Mouse (Mus musculus): ENCODE measurements at regions not wholly inside any gene's neighbourhood (a gene's known extent, or its start where the extent isn't known, plus 50 kb on each side); places are given as distances from the start of the nearest gene placed in this dataset.

GRCm38 (mm10) chr4:98190318-98190717 lies 192.8 kb downstream of the Tm2d1 start:
- no peak for DNase-seq

GRCm38 (mm10) chr4:98189894-98190293 lies 193.2 kb downstream of the Tm2d1 start:
- DNase-seq = no peak

DNA sequence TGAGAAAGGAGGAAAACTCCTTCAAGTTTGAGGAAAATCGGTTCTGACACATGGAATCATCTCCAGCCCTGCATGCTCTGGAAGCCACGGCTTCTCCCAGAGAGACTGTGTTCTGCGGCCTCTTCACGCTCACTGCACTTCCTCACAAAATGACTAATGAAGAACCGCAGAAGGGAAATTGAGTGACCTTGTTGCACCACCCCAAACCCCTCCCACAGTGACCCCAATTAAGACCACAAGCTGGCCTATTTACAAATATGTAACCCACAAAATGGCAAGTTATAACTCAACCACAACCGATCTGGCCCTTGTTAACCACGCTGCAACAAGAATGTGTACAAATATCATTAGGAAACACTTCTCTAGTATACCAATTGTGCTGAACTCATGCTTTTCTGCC lies 194.2 kb downstream of the Tm2d1 start:
- DNase-seq = peak; percentile 11 to 16

GRCm38 (mm10) chr4:98187038-98187437 lies 196.1 kb downstream of the Tm2d1 start:
- DNase-seq = no peak

DNA sequence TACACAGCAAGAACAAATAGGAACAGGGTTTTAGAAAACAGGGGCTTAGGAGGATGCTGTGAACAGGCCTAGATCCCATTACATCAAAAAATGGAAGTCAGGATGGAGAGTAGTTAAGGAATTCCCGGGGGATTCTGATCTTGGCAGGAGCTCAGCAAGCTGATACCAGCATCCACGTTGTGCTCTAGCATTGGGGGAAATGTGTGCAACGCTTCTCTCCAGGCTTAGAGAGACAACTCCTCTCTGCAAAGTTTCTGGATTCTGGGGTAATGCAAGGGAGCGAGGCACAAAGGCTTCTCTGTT lies 201.1 kb downstream of the Tm2d1 start:
- peak; percentile 31 to 55 for DNase-seq

DNA sequence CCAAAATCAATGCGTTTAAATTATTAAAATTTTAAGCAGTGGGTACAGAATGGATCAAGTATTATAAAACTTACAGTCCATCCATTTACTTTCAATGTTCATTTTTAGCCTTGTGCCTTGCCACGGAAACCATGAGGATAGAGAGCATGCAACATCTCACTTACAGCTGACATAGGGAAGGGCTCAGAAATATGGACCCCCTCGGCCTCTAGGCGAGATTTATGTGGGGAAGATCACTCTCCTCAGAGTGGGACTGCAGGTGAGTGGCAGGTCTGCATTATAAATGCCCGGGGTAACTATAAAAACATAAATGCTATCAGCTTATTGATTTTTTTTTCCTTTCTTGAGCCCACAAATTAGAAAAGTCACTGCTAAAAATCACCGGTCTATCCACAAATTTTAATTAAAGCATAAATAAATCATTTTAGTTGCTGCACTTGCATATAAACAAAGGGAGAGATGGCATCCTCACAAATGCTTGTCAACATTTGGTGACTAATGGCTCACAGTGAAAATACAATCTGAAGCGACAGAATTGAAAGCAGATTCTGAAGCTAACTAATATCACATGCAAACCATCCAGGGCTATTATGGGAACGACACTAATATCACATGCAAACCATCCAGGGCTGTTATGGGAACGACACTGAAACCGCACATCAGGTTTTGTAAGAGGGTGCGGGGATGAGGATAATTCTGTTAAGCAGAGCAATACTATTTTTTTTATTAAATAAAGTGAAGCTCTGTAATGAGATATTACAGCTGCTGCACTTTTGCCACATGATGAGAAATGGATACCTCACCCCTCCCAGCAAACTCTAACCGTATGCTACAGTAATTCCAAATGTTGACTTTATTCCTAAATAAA lies 201.7 kb downstream of the Tm2d1 start:
- no peak for DNase-seq

DNA sequence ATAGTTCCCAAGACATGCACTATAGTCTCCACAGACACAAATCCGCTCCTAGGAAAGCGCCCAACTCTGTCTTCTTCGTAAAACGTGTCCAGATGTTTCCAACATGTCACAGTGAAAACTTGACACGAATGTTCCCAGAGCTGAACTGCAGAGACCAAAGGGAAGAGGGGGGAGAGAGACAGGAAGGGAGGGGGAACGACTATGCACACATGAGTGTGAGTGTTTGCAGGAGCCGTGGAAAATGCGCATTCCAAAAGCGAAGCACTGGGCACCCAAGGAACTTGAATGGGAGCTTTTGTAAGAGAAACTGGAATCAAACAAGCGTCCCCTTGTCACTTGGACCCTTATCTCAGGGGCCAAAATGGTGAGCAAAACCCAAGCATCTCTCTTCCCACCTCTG lies 202.8 kb downstream of the Tm2d1 start:
- no peak for DNase-seq

Measured in cerebellum, postnatal 14 days (tissue).